Comparison of ENCODE assay signal across 9 mouse cellular contexts in the genomic region with DNA sequence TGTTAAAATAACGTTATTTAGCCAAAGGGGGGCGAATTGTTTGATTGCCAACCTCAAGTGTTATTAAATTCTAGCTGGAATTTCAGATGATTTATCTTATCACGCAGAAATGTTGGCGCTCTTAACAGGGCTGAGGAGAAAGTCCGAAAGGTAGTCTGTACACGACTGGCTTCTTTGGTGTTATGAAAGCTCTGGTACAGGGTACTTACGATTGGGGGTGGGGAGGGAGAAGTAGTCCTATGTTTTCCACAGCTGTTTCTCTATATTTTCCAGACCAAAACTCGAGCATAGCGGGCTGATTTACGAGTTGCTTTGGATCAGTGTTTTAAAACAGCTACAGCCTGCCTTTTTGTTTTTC. TPM values are rescaled to one million over a fixed set of nuclear protein-coding genes. Genes with fewer than 3 reads are reported as not detected.
DNase-seq lines count a peak whose midpoint lies in the region; ATAC-seq lines count a peak whose summit lies in the region.
"Had no signal": no experiment of that assay in that cellular context is flagged by ENCODE, and none has a peak within 500 bp of the region (broad histone marks: within the 10 kb centered on the region; RNA-seq: fewer than 3 reads in every experiment).

No protein-coding gene starts in this region.

- peak overlapping the region; percentile 97 for H3K4me2 ChIP-seq in hindbrain, embryonic 16.5 days (ENCODE audit: low read length)

- peak overlapping the region; percentile 51; the same call in 1 of the 2 replicates for H3K27ac ChIP-seq in hindbrain, embryonic 16.5 days (ENCODE audit: low read depth, low read length)
- peak overlapping the region; percentile 92 for H3K27ac ChIP-seq in midbrain, embryonic 10.5 days (replicated peaks)

- 22% methylated on average over 10 of the region's 10 CpGs for WGBS in hindbrain, embryonic 16.5 days
- 26% methylated on average over 10 of the region's 10 CpGs for WGBS in midbrain, embryonic 10.5 days

- DNase-seq in heart, adult 11 months: peak; percentile 86
- no peak for DNase-seq in heart, postnatal 14 days
- DNase-seq in embryo, embryonic 11 days: peak; percentile 65
- no peak for DNase-seq in midbrain, embryonic 10.5 days (ENCODE audit: low spot score)
- DNase-seq in right cerebral cortex, postnatal 14 days: no peak
- DNase-seq in frontal cortex, postnatal 25 days (ENCODE audit: low spot score in 2 of 2): no peak
- DNase-seq in layer of hippocampus, postnatal 36 days: no peak
- DNase-seq: adrenal gland, postnatal 25 days had no signal

- no peaks in the 10 kb centered on the region; the same call in 1 of the 2 replicates for H3K27me3 ChIP-seq in hindbrain, embryonic 16.5 days (replicated peaks; ENCODE audit: control insufficient read depth, insufficient read depth, low read length)
- H3K27me3 ChIP-seq in midbrain, embryonic 10.5 days (ENCODE audit: low read depth, poor library complexity, severe bottlenecking): no peaks in the 10 kb centered on the region

- H3K4me1 ChIP-seq in hindbrain, embryonic 16.5 days (ENCODE audit: control insufficient read depth, insufficient read depth, low read depth, low read length): peaks cover 7% of the 10 kb centered on the region
- H3K4me1 ChIP-seq in midbrain, embryonic 10.5 days: peaks cover 57% of the 10 kb centered on the region

- H3K9me3 ChIP-seq in hindbrain, embryonic 16.5 days (ENCODE audit: control insufficient read depth, low read length): no peaks in the 10 kb centered on the region
- no peaks in the 10 kb centered on the region for H3K9me3 ChIP-seq in midbrain, embryonic 10.5 days (replicated peaks)

- intact Hi-C loops in heart, postnatal 14 days (cut with DNase I): no loop called here

- H3K36me3 ChIP-seq in hindbrain, embryonic 16.5 days (ENCODE audit: control insufficient read depth, insufficient read depth, low read length): no peaks in the 10 kb centered on the region
- H3K36me3 ChIP-seq in midbrain, embryonic 10.5 days: peaks cover 14% of the 10 kb centered on the region

- no peak for ATAC-seq in hindbrain, embryonic 16.5 days

- H3K4me3 ChIP-seq in hindbrain, embryonic 16.5 days (ENCODE audit: low read length): peak overlapping the region; percentile 89
- H3K4me3 ChIP-seq in midbrain, embryonic 10.5 days: peak overlapping the region; percentile 78

- peak overlapping the region; percentile 13 for H3K9ac ChIP-seq in hindbrain, embryonic 16.5 days (ENCODE audit: low read depth, low read length)

RNA-seq across cellular contexts. Expression of gene Lrig3, which starts 3.1 kb away (rescaled TPM):
- total RNA-seq in heart, postnatal 14 days (2021): 1 to 10 TPM; 2.2 to 2.5 TPM
- 3.3 and 3.7 TPM in 2 replicates for polyA plus RNA-seq in hindbrain, embryonic 16.5 days (2015; fragmentation: Nextera tagmentation; extraction: Ambion mirVana)
- 9.8 and 11.1 TPM in 2 replicates for polyA plus RNA-seq in midbrain, embryonic 10.5 days (2016; fragmentation: Nextera tagmentation; extraction: Ambion mirVana)
- total RNA-seq in layer of hippocampus, postnatal 36 days (2021): 1 to 10 TPM; 4.0 to 5.0 TPM

Comparison
In these comparisons a context has a peak if more than half of its experiments do, and no peak if none do; other contexts are left out.
1. DNase-seq: peak in heart, adult 11 months (single experiment) and embryo, embryonic 11 days (single experiment); none in heart, postnatal 14 days (0 of 2), midbrain, embryonic 10.5 days (single experiment), right cerebral cortex, postnatal 14 days (single experiment), frontal cortex, postnatal 25 days (0 of 2) and layer of hippocampus, postnatal 36 days (0 of 2).